Mouse (Mus musculus) large intestine, adult 2 months (tissue): ENCODE measurements around the gene Serpina1d. TPM values are rescaled to one million over a fixed set of nuclear protein-coding genes. Genes with fewer than 3 reads are reported as not detected.
"Not testable (repeated sequence)": the region's sequence is repeated elsewhere in the genome, so short reads cannot be mapped to it uniquely, and the experiment has no call there.

Experiments used
- DNase-seq: peaks from one replicate; pipeline ENCODE4 v3.0.0-alpha.2; 2012; ENCODE audit warnings: low read depth, low spot score
- WGBS: fragments of 180-500 bp; shearing (Covaris S2); methylation state at CpG from one replicate; pipeline ENCODE4 v1.1.7; 2018; 5-methylcytosine and 5-hydroxymethylcytosine counted together
- polyA plus RNA-seq: library from polyadenylated mRNA; depleted of rRNA; stranded (reverse); fragments of >200 nt; gene quantifications from 2 replicates; pipeline ENCODE4 v1.2.3, GENCODE M21; 2012; rRNA removed

Serpina1d gene
- 0.42 and 0.55 TPM in 2 replicates for polyA plus RNA-seq

GRCm38 (mm10) chr12:103773246-103773851 lies at the start of gene Serpina1d:
Gene Serpina1d, minus strand, starts transcription at chr12:103773592.
- not testable (repeated sequence) for DNase-seq
- 42% methylated on average over 6 of the region's 6 CpGs for WGBS

GRCm38 (mm10) chr12:103770597-103770996 lies 2.8 kb downstream of the Serpina1d start:
- DNase-seq, result not testable (repeated sequence)
- WGBS, result 59% methylated on average over 1 of the region's 1 CpGs

GRCm38 (mm10) chr12:103763083-103763482 lies 10.3 kb downstream of the Serpina1d start:
- WGBS, result 72% methylated on average over 3 of the region's 3 CpGs
- DNase-seq, result not testable (repeated sequence)

- not testable (repeated sequence) for DNase-seq
- 83% methylated on average over 3 of the region's 3 CpGs for WGBS
Measured at GRCm38 (mm10) chr12:103760316-103760715, 13.1 kb downstream of the Serpina1d start.

- not testable (repeated sequence) for DNase-seq
- 82% methylated on average over 5 of the region's 5 CpGs for WGBS
Measured at GRCm38 (mm10) chr12:103745957-103746356, 27.4 kb downstream of the Serpina1d start.

- WGBS, result 29% methylated on average over 6 of the region's 6 CpGs
- DNase-seq, result not testable (repeated sequence)
Measured at GRCm38 (mm10) chr12:103737791-103738580, 35.4 kb downstream of the Serpina1d start.

GRCm38 (mm10) chr12:103735566-103735965 lies 37.8 kb downstream of the Serpina1d start:
- WGBS, result 83% methylated on average over 4 of the region's 4 CpGs
- DNase-seq, result not testable (repeated sequence)

GRCm38 (mm10) chr12:103735101-103735500 lies 38.3 kb downstream of the Serpina1d start:
- not testable (repeated sequence) for DNase-seq
- 76% methylated on average over 4 of the region's 4 CpGs for WGBS

Other genes with a start within 250 kb of the Serpina1d start
- gene Ppp4r4, start 241.3 kb downstream of the Serpina1d start, polyA plus RNA-seq, result 0.66 and 0.67 TPM in 2 replicates
- 2.1 and 3.0 TPM in 2 replicates for gene Serpina10, start 142.1 kb downstream of the Serpina1d start, polyA plus RNA-seq
- 0.08 TPM in 1 of 2 replicates, not detected in the other for gene Serpina6, start 116.4 kb downstream of the Serpina1d start, polyA plus RNA-seq
- 0.06 TPM in 1 of 2 replicates, not detected in the other for gene Serpina16, start 97.5 kb downstream of the Serpina1d start, polyA plus RNA-seq
- 1.4 and 2.3 TPM in 2 replicates for gene Serpina1f, start 78.1 kb downstream of the Serpina1d start, polyA plus RNA-seq
- gene Serpina1b, start 56.8 kb upstream of the Serpina1d start, polyA plus RNA-seq, result 11.2 and 31.0 TPM in 2 replicates
- gene Serpina1a, start 90.0 kb upstream of the Serpina1d start, polyA plus RNA-seq, result 0.16 and 2.0 TPM in 2 replicates
- gene Serpina1c, start 131.3 kb upstream of the Serpina1d start, polyA plus RNA-seq, result 1.4 and 1.5 TPM in 2 replicates
- gene Serpina1e, start 185.4 kb upstream of the Serpina1d start, polyA plus RNA-seq, result 0.73 and 1.7 TPM in 2 replicates
- gene Serpina11, start 216.4 kb upstream of the Serpina1d start, polyA plus RNA-seq, result 0.14 and 0.23 TPM in 2 replicates
- gene Serpina9, start 240.2 kb upstream of the Serpina1d start, polyA plus RNA-seq, result 0.08 and 0.10 TPM in 2 replicates